Comparison of ENCODE assay signal across 11 mouse cellular contexts in genomic region chr13:113821891-113822290, GRCm38 (mm10). TPM values are rescaled to one million over a fixed set of nuclear protein-coding genes. Genes with fewer than 3 reads are reported as not detected.
DNase-seq lines count a peak whose midpoint lies in the region; ATAC-seq and TF ChIP-seq lines count a peak whose summit lies in the region.
"Had no signal": no experiment of that assay in that cellular context is flagged by ENCODE, and none has a peak within 500 bp of the region (broad histone marks: within the 10 kb centered on the region; RNA-seq: fewer than 3 reads in every experiment).

No protein-coding gene starts in this region.

- no peaks in the 10 kb centered on the region for H3K27me3 ChIP-seq in forebrain, embryonic 15.5 days
- no peaks in the 10 kb centered on the region for H3K27me3 ChIP-seq in forebrain, embryonic 12.5 days
- no peaks in the 10 kb centered on the region for H3K27me3 ChIP-seq in kidney, embryonic 15.5 days
- H3K27me3 ChIP-seq in kidney, adult 2 months (replicated peaks; ENCODE audit: control insufficient read depth, insufficient read depth, low read length), result no peaks in the 10 kb centered on the region

- ATAC-seq in forebrain, embryonic 15.5 days (replicated peaks), result peak; percentile 85
- no peak for ATAC-seq in forebrain, embryonic 12.5 days (ENCODE audit: low FRiP score)
- no peak for ATAC-seq in kidney, embryonic 15.5 days (replicated peaks; ENCODE audit: low FRiP score)
- ATAC-seq: liver, postnatal 0 days had no signal

- H3K9me3 ChIP-seq in forebrain, embryonic 15.5 days, result no peaks in the 10 kb centered on the region
- no peaks in the 10 kb centered on the region for H3K9me3 ChIP-seq in forebrain, embryonic 12.5 days
- H3K9me3 ChIP-seq in kidney, embryonic 15.5 days (replicated peaks), result no peaks in the 10 kb centered on the region
- H3K9me3 ChIP-seq: limb, embryonic 10.5 days had no signal

- DNase-seq in frontal cortex, postnatal 14 days (ENCODE audit: low spot score in 2 of 2), result peak; percentile 31 to 41
- DNase-seq in left cerebral cortex, adult 11 months (ENCODE audit: low spot score), result peak; percentile 38
- peak; percentile 44 for DNase-seq in right cerebral cortex, postnatal 14 days
- no peak for DNase-seq in ovary, postnatal 14 days (ENCODE audit: low spot score)
- no peak for DNase-seq in kidney, adult 2 months
- DNase-seq: adrenal gland, postnatal 36 days; liver, postnatal 0 days had no signal

- peak overlapping the region; percentile 61 for H3K27ac ChIP-seq in forebrain, embryonic 15.5 days (replicated peaks)
- no peak overlapping the region for H3K27ac ChIP-seq in forebrain, embryonic 12.5 days
- no peak overlapping the region for H3K27ac ChIP-seq in kidney, embryonic 15.5 days
- no peak overlapping the region for H3K27ac ChIP-seq in kidney, adult 2 months (ENCODE audit: insufficient read depth, low read depth, low read length)
- H3K27ac ChIP-seq: limb, embryonic 10.5 days had no signal

- no peak for TF ChIP-seq CTCF in kidney, adult 2 months (conservative IDR thresholded peaks at IDR 0.05; ENCODE audit: insufficient read depth, insufficient read length, low read depth, low read length)

- H3K9ac ChIP-seq in forebrain, embryonic 15.5 days (replicated peaks), result no peak overlapping the region
- no peak overlapping the region for H3K9ac ChIP-seq in forebrain, embryonic 12.5 days
- H3K9ac ChIP-seq in kidney, embryonic 15.5 days, result no peak overlapping the region
- H3K9ac ChIP-seq: liver, postnatal 0 days had no signal

- no peaks in the 10 kb centered on the region for H3K36me3 ChIP-seq in forebrain, embryonic 15.5 days
- no peaks in the 10 kb centered on the region for H3K36me3 ChIP-seq in forebrain, embryonic 12.5 days (replicated peaks)
- no peaks in the 10 kb centered on the region; the same call in 1 of the 2 replicates for H3K36me3 ChIP-seq in kidney, embryonic 15.5 days
- no peaks in the 10 kb centered on the region for H3K36me3 ChIP-seq in kidney, adult 2 months (ENCODE audit: control insufficient read depth, insufficient read depth, low read length)
- H3K36me3 ChIP-seq: limb, embryonic 10.5 days had no signal

- H3K4me3 ChIP-seq in forebrain, embryonic 15.5 days, result no peak overlapping the region
- H3K4me3 ChIP-seq in forebrain, embryonic 12.5 days (replicated peaks), result no peak overlapping the region
- no peak overlapping the region for H3K4me3 ChIP-seq in kidney, embryonic 15.5 days (replicated peaks)
- H3K4me3 ChIP-seq in kidney, adult 2 months (ENCODE audit: insufficient read depth, low read depth, low read length), result no peak overlapping the region
- H3K4me3 ChIP-seq: limb, embryonic 10.5 days had no signal

- 59% methylated on average over 12 of the region's 12 CpGs for WGBS in forebrain, embryonic 15.5 days
- 88% methylated on average over 12 of the region's 12 CpGs for WGBS in forebrain, embryonic 12.5 days
- WGBS in kidney, embryonic 15.5 days, result 86% methylated on average over 12 of the region's 12 CpGs
- 83% methylated on average over 12 of the region's 12 CpGs for WGBS in kidney, adult 2 months

- no peak overlapping the region for H3K4me2 ChIP-seq in forebrain, embryonic 15.5 days (replicated peaks)
- H3K4me2 ChIP-seq in forebrain, embryonic 12.5 days, result no peak overlapping the region
- no peak overlapping the region for H3K4me2 ChIP-seq in kidney, embryonic 15.5 days

- H3K4me1 ChIP-seq in forebrain, embryonic 15.5 days, result peaks cover 21% of the 10 kb centered on the region; the same call in 1 of the 2 replicates
- no peaks in the 10 kb centered on the region for H3K4me1 ChIP-seq in forebrain, embryonic 12.5 days
- peaks cover 16% of the 10 kb centered on the region for H3K4me1 ChIP-seq in kidney, embryonic 15.5 days
- peaks cover 9% of the 10 kb centered on the region; the same call in 1 of the 2 replicates for H3K4me1 ChIP-seq in kidney, adult 2 months (ENCODE audit: control insufficient read depth, insufficient read depth, low read length)

- TF ChIP-seq POLR2A in kidney, adult 2 months (IDR thresholded peaks at IDR 0.05; ENCODE audit: low read depth, low read length), result no peak

RNA-seq across cellular contexts. Expression of gene Arl15, which starts 27.6 kb away (rescaled TPM):
- polyA plus RNA-seq in forebrain, embryonic 15.5 days (2015; fragmentation: Nextera tagmentation; extraction: Ambion mirVana), result 17.4 and 19.5 TPM in 2 replicates
- polyA plus RNA-seq in forebrain, embryonic 12.5 days (2016; fragmentation: Nextera tagmentation; extraction: Ambion mirVana), result 15.7 and 16.9 TPM in 2 replicates
- polyA plus RNA-seq in kidney, embryonic 15.5 days (2015; fragmentation: Nextera tagmentation; extraction: Ambion mirVana), result 13.8 and 14.1 TPM in 2 replicates
- polyA plus RNA-seq in kidney, adult 2 months (2012; rRNA removed), result 8.3 and 9.4 TPM in 2 replicates

Comparison
In these comparisons a context has a peak if more than half of its experiments do, and no peak if none do; other contexts are left out.
1. DNase-seq: peak in frontal cortex, postnatal 14 days (2 of 2), left cerebral cortex, adult 11 months (single experiment) and right cerebral cortex, postnatal 14 days (single experiment); none in ovary, postnatal 14 days (single experiment) and kidney, adult 2 months (single experiment).